Mouse (Mus musculus) common myeloid progenitor, adult 5-6 weeks (primary cell): ENCODE results near the gene Acvrl1. TPM values are rescaled to one million over a fixed set of nuclear protein-coding genes. Genes with fewer than 3 reads are reported as not detected.

ENCODE experiments used
- ATAC-seq: replicated peaks from 2 replicates; pipeline ENCODE4 v1.8.0; 2016; ENCODE audit warnings: low read depth, mild to moderate bottlenecking, moderate TSS enrichment, inconsistent platforms; ENCODE audit not compliant: poor library complexity, severe bottlenecking
- total RNA-seq: library from RNA; stranded (forward); fragments of 200-1000, 187-1606 nt; gene quantifications from 2 replicates; pipeline ENCODE4 v1.2.3, GENCODE M21; 2017

Acvrl1 gene
- 0.49 and 5.8 TPM in 2 replicates for total RNA-seq

DNA sequence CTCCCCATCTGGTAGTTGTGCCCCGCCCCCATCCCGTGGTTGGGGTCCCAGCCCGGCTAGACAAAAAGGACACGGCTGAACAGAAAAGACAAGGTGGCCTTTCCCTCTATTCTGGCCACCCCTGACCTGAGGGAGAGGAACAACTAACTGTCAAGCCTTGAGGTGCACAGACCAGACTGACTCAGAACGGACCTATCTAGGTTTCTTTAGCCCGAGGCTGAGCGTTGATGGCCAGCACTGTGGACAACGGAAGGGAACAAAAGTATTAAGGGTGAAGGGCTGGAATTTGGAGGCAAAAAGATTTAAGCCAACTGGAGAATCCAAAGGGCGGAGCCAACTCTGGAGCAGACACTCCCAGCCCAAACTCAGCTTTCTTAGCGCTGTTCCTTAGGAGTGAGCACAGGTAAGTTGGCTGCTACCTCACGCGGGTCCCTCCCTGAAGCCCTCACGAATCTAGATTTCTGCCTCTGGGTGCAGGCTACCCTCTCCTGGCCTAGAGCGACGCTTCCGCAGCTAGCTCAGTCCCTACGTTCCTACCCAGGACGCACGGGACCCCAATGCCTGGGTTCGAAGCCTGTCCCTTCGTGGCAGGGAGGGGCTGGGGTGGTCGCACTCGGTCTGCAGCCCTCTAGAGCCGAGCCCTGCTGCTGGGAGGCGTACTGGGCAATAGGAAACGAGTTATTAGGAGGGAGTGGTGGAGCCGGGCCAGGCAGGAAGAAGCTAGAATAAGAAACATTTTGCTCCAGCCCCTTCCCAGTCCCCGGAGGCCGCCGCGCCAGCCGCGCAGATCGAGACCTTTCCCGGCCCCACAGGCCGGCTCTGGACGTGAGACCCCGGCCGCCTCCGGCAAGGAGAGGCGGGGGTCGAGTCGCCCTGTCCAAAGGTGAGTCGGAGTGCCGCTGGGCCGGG lies at the start of gene Acvrl1:
TSS of gene Acvrl1 (plus strand) at position 342 of the 909 bp plus-strand sequence.
- ATAC-seq, result no peak

DNA sequence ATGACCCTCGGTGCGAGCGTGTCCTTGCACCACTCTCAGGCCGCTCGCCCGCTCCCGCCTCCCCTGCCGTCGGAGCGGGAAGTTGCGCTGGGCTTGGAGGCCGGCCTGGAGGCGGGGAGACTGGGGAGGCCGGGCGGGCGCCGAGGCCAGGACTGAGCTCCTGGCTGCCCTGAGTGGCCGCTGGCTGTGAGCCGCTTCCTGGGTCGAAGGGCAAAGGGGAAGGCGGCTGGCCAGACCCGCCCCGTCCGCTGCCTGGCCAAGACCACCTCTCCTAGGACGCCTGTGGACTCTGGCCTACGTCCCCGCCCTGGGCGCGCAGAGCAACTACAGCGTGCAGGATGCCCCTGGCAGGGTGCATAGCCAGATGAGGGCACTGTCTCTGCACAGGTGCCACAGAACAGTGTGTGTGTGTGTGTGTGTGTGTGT lies 49.6 kb upstream of the Acvrl1 start:
- ATAC-seq, result peak; percentile 54

DNA sequence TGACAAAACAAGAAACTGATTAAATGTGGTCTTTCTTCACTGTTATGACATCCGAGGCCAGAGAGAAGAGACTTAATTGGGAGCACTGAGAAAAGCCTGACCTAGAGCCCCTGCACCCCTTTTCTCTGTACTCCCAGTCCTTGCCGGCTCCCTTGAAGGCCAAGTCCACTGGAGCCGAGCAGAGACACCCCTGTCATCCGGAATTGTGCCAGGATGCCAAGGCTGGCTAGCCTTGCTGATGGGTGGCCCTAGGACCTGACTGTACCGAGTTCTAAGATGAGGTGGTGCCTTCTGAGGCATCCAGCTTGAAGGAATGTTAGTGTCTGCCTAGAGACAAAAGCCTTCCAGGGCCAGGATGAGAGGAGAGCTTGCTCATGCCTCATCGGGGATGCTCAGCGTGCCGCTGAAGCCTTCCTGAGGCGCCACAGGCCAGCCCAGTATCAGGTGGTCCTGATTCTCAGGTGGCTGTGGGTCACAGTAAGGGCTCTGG lies 48.2 kb upstream of the Acvrl1 start:
- ATAC-seq, result no peak

DNA sequence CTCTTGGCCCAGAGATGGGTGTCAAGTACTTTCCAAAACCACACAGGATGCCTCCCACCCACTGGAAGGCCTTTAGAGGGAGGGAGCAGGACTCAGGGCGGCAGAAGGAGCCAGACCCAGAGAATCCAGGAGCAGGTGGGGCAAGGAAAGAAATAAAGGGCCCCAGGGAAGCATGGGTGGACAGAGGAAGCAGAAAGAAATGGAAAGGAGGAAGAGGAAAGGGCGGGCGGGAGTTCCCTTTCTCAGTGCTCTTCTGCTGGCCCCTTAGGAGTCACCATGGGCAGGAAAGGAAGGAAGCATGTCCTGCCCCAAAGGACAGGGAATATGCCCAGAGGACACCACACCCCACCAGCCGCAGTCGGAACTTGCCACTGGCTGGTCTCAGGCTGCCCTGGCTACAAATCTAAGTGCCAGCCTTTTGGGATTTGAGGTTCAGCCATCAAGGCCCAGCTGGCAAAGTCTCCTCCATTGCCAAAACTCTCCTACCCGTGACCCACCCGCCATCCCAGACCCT lies 47.2 kb upstream of the Acvrl1 start:
- ATAC-seq, result no peak

DNA sequence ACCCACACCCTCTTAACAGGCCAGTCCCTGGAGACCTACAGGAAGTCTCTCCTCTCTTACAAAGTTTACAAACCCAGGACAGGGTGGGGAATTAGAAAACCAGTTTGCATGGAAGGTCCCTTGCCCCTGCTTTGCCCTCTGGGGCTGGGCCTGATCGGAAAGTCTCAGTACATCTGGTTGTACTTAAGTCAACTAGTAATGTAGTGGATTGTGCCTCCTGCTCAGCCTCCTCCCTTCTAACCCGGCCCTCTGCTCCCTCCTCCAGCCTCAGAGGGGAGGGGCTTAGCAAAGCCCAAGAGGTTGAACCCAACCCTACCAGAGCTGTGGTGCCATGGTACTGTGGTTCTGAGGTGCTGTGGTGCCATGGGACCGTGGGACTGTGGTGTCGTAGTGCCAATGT lies 46.1 kb upstream of the Acvrl1 start:
- ATAC-seq, result no peak

DNA sequence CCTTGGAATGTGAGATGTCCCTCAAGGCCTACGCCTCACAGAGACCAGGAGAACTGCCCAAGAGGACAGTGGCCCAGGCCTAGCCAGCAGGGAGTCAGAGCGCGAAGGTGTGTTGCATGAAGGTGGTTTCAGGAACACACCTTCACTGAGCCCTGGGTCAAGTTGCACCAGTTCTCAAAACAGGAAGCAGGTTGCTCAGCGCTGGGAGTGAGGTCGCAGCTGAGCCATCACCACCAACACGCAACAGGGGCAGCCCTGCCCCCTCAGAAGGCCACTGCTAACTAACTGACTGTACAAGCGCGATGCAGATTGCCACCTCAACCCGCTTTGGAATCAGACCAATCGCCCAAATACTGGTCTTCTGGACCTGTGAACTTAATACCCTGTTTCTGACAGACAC lies 43.8 kb upstream of the Acvrl1 start:
- peak; percentile 55 for ATAC-seq

DNA sequence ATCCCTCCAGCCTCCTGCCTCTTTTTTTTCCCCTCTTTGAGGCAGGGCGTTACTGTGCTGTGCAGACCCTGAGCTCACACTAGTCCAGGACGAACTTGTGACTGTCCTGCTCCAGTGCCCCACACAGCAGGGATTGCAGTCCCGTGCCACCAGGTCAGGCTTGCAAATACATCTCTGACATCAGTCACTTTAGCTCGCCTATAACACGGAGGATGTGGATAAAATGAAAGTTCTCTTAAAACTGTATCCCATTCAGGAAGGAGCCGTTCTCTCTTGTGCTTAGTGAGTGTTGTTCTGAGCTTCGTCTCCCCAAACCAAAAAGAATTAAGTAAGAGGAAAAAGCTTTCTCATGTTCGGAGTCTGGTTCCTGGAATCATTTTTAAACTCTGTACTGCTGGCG lies 41.9 kb upstream of the Acvrl1 start:
- ATAC-seq, result no peak

DNA sequence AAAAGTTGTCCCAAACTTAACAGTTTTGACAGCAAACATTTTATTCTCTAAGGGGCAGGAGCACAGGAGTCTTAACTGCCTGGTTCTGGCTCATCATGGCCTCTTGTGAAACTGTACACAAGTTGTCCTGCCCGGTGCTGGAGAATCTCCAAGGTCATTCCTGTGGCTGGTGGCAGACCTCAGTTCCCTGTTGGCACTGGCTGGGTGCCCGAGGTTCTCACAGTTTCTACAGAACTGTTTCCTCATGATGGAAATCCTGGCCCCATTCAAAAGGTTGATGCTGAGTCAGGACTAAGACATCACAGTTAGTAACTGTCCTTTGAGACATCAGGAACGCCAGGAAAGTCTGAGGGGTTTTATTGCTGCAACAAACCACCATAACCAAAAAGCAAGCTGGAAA lies 41.4 kb upstream of the Acvrl1 start:
- peak; percentile 42 for ATAC-seq

DNA sequence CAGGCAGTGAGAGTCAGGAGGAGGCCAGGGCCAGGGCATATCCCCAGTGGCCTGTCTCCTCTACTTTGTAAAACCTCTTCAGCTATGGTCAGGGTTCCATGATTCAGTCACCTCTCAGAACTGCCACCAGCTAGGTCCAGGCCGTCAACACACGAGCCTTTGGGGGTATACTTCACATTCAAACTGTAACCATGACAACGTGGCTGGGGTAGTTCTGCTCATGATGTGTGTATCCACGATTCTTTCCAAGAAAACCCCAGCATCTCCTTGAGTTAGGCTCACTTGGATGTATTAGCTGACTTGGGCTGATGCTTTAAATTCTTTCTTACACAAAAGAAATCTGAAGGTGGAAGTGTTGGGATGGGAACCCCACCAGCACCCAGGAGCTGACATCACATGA lies 40.0 kb upstream of the Acvrl1 start:
- no peak for ATAC-seq

DNA sequence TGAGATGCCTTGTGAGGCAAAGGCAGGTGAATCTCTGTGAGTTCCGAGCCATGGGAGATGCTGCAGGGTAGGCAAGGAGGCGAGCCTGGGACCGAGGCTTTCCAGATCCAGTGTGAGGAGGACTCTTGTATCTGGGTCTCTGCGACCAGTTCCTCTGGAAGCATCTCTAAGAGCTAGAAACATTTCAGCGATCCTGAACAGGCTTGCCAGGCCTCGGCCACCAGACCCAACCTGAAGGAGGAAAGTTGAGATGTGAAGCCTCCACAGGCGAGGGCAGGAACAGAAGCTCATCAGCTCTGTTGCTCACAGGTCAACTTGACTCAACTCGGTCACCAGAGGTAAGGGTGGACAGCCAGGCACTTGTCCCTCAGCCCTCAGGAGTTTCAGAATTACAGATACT lies 36.8 kb upstream of the Acvrl1 start:
- ATAC-seq, result no peak

DNA sequence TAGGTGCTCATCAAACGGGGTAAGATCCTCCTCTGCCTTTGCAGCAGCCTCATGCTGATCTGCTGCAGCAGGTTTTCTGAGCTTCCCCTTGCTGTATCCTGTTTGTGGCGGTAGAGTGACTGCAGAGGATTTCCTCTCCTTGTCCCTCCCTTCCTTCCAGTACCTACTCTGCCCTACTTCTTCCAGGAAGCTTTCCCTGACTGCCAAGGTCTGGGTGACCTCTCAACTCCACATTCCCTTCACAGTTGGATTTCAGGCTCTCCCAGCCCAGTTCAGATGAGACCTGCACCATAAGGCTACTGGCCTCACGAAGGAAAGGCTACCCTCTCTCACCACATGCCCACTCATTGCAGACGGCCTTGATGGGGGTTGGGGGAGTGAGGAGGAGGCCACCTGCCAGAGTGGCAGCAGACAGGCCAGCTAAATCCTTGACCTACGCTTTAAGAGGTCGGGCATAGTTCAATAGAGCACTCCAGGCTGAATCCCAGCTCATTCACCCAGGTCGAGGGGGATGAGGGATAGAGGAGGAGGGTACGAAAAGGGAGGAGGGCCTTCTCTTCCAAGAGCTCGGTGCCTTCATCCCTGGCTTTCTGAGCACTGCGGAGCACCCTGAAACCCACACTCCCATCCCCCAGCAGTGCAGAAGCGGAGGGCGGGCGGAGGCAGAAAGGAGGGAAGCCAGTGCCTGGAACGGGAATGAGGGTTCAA lies 36.0 kb upstream of the Acvrl1 start:
- no peak for ATAC-seq

DNA sequence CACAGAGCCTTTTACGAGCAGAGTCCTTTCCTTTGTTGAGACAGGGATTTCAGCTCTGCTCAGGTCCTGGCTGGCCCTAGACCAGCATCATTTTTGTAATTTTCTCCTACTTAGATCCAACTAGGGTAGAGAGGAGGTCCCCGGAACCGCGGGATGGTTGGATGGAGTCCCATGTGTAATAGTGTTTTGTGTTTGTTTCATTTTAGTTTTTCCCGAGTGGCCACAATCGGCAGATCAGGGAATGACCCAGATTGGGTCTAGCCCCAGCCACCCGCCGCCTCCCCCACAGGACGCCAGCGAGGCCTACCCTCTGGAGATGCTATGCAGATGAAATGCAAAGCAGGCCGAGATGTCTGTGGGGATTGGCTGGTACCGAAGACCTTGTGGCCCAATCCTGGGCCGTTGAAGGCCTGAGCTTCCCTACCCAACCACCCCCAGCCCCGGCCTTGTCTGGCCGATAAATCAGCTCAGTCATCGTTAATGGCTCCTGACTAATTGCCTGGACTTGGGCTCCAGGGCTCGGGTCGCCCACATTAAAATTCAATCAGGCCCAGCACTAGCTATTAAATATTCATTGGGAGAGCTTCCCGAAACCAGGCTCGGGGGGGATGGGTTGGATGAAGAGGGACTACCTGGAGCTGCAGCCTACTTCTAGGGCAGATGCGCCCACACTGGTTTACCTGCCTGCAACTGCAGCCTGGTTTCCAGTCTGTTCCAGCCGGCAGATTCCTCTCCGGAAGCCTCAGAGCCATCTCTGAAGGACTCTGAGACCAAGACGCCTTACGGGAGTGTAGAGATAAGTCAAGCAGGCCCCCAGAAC lies 35.3 kb upstream of the Acvrl1 start:
- ATAC-seq, result no peak

DNA sequence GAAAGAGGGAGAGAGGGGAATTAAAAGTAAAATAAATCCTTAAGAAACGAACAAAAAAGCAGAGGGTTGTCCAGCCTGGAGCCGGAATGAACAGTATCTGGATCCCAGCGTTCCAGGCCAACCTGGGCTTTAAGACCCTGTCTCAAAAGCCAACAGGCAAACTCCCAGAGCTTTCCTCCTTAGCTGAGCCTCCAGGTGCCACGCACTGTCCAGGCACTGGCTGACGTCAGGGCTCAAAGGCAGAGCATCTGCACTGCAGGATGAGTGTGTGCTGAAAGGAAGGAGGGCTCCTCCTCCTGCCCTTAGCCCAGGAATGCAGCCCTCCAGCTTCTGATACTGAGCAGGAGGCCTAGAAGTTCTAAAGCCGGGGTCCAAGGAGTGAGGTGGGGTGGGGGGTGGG lies 34.3 kb upstream of the Acvrl1 start:
- no peak for ATAC-seq

DNA sequence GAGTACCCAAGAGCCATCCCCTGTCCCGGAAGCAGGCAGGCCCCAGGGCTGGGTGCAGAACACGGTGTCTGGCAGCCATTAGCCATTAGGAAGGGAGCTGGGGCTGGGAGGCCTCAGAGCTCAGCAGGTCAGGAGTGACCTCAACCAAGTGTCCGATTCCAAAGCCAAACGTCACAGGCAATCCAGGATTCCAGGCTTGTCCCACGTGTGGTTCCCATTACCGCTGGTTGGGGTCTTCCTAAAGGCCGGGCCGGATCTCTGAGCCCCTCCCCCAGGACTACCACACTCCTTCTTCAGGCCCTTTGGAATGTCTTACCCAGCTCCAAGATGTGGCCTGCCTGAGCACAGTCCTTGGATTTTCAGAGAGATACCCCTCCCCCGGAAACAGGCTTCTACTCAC lies 33.3 kb upstream of the Acvrl1 start:
- ATAC-seq, result no peak

DNA sequence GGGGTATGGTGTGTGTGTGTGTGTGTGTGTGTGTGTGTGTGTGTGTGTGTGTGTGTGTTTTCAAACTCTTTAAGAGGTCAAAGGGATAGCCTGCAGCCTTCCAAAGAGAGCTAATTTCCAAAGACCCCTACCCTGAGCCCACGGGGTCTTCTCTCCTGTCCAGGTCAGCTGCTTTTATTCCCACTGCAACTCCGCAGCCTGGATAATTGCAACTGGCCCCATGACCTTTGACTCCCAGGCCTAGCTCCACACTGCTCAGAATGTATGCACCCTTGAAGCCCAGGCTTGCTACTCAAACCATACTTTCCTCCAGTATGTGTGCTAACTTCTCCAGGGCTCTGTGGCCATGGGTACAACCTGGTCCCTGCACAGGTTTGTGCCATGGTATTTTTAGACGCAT lies 32.9 kb upstream of the Acvrl1 start:
- no peak for ATAC-seq

DNA sequence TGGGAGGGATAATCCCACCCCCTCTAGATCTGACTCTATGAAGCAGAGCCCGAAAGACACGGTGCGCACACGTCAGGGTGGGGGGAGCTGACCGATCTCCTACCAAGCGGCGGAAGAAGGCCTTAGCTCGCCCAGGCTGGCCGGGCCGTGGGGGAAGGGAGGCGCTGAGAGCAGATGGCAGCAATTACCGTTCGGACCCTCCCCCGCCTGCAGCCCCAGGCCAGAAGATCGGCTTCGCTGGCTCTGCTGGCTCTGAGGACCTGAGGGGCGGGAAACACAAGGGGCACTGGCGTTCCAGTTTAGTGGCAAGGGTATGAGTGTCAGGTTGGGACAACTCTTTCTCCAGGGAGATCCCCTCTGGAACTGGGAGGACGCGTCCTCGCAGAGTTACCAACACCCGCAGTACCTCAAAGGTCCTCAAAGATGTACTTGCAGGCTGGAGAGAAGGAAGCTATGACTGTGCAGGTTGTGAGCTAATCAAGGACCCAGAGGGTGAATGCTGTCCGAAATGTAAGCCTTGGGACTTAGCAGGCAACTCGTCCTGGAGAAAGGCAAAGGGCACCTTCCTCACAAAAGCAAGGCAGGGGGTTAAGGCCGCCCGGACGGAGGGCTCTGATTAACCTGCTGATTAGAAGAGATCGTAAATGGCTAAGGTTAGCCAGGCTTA lies 30.2 kb upstream of the Acvrl1 start:
- 0 out of 2 replicates have a peak, but pooled peaks have one; percentile 39 for ATAC-seq

DNA sequence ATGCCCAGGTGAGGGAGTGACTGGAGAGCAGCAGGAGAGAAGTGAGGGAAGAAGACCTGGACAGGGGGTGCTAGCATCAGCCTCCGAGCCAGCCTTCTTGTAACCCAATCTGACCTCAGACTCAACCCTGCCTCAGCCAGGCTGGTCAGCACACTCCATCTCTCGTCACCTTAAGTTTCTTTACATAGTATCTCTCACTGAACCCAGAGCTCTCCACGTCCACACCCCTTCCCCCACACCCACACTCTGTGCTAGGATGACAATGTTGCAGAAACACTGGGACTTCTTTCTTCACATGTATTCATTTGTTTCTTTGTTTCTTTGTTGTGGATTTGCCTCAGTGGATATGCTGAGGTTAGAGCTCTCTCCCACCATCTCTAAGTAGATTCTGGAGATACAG lies 27.3 kb upstream of the Acvrl1 start:
- ATAC-seq, result no peak

DNA sequence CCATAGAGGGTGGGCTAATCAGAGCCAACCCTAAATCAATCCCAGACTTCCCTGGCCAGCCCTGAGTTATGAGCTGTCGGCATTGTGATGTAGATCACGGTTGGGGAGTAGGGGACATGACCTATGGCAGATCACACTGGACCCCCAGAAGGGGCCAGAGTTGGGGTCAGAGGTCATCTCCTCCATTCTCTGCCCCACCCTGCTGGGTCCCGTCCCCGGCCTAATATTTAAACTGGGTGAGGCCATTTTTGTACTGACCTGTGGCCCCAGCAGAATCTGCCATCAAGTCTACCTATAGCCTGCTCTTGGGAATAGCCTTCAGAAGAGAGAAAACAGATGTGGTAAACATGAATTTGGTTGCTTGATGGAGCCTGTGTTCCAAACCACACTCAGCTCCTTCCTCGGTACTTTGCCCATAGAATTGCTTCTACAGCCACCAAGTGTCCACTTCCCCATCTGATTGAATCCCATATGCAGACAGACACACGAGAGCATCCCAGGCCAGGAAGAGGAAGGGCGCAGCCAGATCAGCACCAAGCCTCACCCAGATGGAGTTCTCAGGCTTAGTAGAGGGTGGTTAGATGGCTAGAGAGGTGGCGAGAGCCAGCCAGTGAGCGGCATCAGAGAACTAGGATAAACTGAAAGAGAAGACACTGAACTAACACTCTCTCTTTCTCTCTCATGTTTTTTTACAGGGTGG lies 24.6 kb upstream of the Acvrl1 start:
- no peak for ATAC-seq

DNA sequence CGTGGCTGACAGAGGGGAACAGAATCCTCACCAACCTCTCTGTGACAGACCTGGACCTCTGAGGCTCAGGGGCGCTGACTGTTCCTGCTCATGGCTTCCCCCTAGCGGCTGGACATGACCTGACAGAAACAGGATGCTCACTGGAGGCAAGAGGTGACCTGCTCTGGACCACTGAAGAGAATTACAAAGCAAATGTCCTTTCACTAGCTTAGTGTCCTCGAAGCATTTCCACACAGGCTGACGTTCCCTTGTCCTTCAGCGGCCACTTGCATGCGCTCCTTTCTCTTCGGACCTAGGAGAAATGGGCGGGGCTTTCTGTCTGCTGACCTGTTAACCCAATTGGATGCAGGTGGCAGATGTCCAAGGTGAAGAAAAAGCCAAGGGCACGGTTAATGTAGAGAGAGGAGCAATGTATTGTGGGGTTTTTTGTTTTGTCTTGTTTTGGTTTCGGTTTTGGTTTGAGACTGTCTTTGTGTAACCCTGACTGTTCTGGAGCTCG lies 22.8 kb upstream of the Acvrl1 start:
- ATAC-seq, result peak; percentile 94
